Mouse (Mus musculus): ENCODE data around the gene Mid2. TPM values are rescaled to one million over a fixed set of nuclear protein-coding genes. Genes with fewer than 3 reads are reported as not detected.
"Not testable (repeated sequence)": the region's sequence is repeated elsewhere in the genome, so short reads cannot be mapped to it uniquely, and the experiment has no call there.

Mid2 gene
- polyA plus RNA-seq (2015; fragmentation: Nextera tagmentation; extraction: Ambion mirVana): 0.16 and 0.41 TPM in 2 replicates

DNA sequence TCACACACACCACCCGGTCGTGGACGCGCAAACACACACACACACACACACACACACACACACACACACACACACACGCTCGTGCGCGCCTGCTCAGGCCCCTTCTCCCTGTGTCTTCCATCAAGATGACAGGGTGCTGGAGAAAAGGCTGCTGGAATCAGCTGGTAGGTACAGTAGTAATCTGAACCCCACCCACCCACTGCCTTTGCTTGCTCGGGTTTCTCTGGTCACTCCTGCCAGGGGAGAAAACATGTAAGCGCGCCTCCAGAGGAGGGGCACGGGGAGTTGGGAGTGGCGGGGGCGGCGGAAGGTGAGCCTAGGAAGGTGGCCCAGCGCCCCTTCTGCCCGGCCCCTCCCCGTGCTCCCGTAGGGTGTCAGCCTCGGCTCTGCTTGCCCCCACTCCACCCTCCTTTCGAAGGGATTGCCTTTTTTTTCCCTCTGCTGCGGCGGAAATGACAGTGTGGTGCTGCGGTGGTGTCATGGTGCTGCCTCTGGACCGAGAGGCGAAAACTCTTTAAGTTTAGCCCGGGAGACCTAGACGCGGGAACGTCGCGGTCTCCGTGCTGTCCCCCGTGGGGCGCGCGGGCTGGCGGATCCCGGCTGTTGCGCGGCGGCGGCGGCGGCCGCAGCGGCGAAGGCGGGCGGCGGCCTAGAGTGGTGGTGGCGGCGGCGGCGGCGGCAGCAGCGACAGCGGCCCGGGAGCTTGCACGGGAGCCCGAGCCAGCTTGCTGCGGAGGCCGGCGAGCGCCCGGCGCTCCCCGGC, at the start of gene Mid2:
Gene Mid2, plus strand, starts transcription at position 121 of the 763 bp plus-strand sequence.
- WGBS (ENCODE audit: insufficient replicate concordance): 18% methylated on average over 39 of the region's 68 CpGs
- Histone ChIP-seq H3K4me1 (replicated peaks) (no peaks in the 10 kb centered on the region), H3K27me3 (peaks cover 52% of the 10 kb centered on the region), H3K4me3 (replicated peaks) (peak within 1 kb of the TSS; percentile 48), H3K4me2 (peak within 1 kb of the TSS; percentile 62), H3K27ac (no peak within 1 kb of the TSS), H3K9ac (peak within 1 kb of the TSS; percentile 49; the same call in 1 of the 2 replicates), H3K9me3 (replicated peaks) (no peaks in the 10 kb centered on the region), H3K36me3 (no peaks in the 10 kb centered on the region)
- ATAC-seq (ENCODE audit: low read depth): no peak
- no peak for DNase-seq

DNA sequence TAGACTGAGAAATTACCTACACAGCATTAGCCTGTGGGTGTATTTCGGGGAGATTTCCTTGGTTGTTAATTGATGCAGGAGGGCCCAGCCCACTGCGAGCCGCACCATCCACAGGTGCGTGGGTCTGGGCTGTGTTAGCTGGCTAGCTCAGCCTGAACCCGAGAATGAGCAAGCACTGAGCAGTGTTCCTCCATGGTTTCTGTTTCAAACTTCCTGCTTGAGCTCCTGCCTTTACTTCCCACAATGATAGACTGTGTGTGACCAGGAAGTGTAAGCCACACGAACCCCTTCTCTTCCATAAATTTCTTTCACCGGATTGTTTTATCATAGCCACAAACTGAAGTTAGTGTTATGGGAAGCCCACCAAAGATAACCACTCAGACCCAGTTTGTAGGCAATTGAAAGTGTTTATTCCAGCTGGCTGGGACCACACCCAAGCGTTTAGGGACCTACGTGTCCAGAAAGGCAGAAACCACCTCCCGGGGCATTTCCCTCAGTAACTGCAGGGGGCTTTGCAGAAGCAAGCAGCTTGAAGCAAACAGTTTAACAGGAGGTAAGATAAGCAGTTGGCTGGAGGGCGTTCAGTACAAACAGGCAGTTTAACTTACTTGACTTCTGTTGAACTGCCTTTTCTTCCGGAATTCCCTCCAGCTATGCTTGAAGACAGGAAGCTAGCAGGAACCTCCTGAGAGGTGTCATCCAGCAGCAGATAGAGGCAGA, 39.4 kb upstream of the Mid2 start:
- Histone ChIP-seq H3K4me2 (0 out of 2 replicates have a peak overlapping the region, but pooled peaks have one; percentile 19), H3K9ac (no peak overlapping the region), H3K4me3 (replicated peaks) (no peak overlapping the region), H3K9me3 (replicated peaks) (no peaks in the 10 kb centered on the region), H3K27ac (no peak overlapping the region), H3K36me3 (no peaks in the 10 kb centered on the region), H3K4me1 (replicated peaks) (no peaks in the 10 kb centered on the region), H3K27me3 (no peaks in the 10 kb centered on the region)
- ATAC-seq (ENCODE audit: low read depth) (no peak), DNase-seq (no peak)
- WGBS (ENCODE audit: insufficient replicate concordance): 35% methylated on average over 12 of the region's 12 CpGs

DNA sequence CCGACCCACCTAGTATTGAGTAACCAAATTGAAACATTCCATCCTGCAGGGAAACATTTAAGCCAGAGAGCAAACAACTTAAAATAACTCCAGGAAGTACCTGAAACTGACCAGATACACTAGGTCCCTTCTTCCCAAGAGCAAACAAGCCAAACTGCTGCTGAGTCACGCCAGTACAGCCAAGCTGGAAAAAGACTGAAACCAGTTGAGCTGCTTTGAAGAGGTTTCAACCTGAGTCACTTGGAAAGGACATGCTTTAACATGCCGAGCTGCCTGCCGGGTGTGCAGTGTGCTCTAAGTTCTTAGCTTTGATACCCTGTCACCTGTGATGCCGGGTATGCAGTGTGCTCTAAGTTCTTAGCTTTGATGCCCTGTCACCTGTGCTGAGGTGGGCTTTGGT, 26.4 kb upstream of the Mid2 start:
- Histone ChIP-seq H3K36me3 (no peaks in the 10 kb centered on the region), H3K27me3 (no peaks in the 10 kb centered on the region), H3K4me2 (no peak overlapping the region), H3K9me3 (replicated peaks) (no peaks in the 10 kb centered on the region), H3K4me1 (replicated peaks) (no peaks in the 10 kb centered on the region), H3K27ac (no peak overlapping the region), H3K9ac (no peak overlapping the region), H3K4me3 (replicated peaks) (no peak overlapping the region)
- 64% methylated on average over 5 of the region's 5 CpGs for WGBS (ENCODE audit: insufficient replicate concordance)
- DNase-seq (no peak), ATAC-seq (ENCODE audit: low read depth) (no peak)

DNA sequence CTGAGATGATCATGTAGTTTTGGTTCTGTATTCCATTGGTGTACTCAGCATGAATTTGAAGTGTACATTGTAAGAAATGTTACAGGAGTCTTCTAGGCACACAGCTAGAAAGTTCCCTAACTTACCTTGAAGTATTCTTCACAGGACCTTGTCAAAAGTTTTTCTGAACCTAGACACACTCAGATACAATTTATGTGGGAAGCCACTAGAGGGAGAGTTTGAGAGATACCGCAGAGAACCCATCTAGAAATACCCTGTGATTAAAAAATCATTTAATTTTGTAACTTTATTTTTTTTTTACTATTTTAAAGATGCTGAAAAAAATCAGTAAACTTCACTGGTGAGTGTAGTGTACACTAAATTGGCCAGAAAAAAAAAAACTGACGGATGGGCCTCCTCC, 24.8 kb upstream of the Mid2 start:
- no peaks in the 10 kb centered on the region for H3K36me3 ChIP-seq
- H3K9me3 ChIP-seq (replicated peaks): no peaks in the 10 kb centered on the region
- no peak overlapping the region for H3K4me2 ChIP-seq
- DNase-seq (no peak), ATAC-seq (ENCODE audit: low read depth) (no peak)
- no peaks in the 10 kb centered on the region for H3K27me3 ChIP-seq
- H3K4me3 ChIP-seq (replicated peaks): no peak overlapping the region
- WGBS (ENCODE audit: insufficient replicate concordance): 50% methylated on average over 2 of the region's 2 CpGs
- H3K9ac ChIP-seq: no peak overlapping the region
- H3K27ac ChIP-seq: no peak overlapping the region
- H3K4me1 ChIP-seq (replicated peaks): no peaks in the 10 kb centered on the region

DNA sequence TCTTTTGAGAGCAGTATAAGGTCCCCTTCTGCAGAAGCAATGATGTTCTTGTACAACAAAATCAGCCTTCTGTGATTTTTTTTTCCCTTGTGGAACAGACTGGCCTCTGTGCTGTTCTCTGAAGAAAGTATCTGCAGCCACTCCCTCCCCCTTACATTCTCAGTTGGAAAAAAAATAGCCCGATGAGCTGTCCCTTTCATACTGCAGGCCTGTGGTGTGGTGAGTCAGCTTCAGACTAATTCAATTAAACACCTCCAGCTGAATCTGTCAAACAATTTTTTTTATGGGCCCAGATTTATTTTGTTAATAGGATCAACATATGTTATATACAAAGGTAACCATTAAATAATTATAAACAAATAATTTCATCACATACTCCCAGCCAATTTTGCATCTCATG, 3.7 kb upstream of the Mid2 start:
- peaks cover 33% of the 10 kb centered on the region for H3K27me3 ChIP-seq
- H3K36me3 ChIP-seq: no peaks in the 10 kb centered on the region
- no peak overlapping the region for H3K4me2 ChIP-seq
- no peak overlapping the region for H3K9ac ChIP-seq
- H3K27ac ChIP-seq: no peak overlapping the region
- H3K4me3 ChIP-seq (replicated peaks): no peak overlapping the region
- 40% methylated on average over 1 of the region's 1 CpGs for WGBS (ENCODE audit: insufficient replicate concordance)
- DNase-seq (no peak), ATAC-seq (ENCODE audit: low read depth) (no peak)
- no peaks in the 10 kb centered on the region for H3K4me1 ChIP-seq (replicated peaks)
- H3K9me3 ChIP-seq (replicated peaks): no peaks in the 10 kb centered on the region

DNA sequence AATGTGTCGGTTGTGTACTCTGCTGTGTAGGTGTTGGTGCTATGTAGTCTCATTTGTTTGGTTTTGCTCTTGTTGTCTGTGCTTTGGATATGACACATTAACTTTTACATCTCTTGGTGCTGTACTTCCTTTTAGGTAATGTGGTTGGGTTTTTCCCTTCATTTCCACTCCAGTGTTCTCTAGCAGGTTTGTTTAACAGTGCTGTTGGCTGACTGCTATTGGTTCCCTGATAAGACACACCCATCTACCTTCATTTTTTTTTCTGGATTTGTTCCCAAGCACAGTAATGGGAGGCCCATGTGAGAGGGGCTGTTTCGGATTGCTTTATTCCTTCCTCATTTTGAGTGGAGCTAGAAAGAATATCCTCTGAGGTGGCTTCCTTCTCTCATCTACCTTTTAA, 883 bp upstream of the Mid2 start:
- no peak overlapping the region for H3K4me3 ChIP-seq (replicated peaks)
- ATAC-seq (ENCODE audit: low read depth): no peak

DNA sequence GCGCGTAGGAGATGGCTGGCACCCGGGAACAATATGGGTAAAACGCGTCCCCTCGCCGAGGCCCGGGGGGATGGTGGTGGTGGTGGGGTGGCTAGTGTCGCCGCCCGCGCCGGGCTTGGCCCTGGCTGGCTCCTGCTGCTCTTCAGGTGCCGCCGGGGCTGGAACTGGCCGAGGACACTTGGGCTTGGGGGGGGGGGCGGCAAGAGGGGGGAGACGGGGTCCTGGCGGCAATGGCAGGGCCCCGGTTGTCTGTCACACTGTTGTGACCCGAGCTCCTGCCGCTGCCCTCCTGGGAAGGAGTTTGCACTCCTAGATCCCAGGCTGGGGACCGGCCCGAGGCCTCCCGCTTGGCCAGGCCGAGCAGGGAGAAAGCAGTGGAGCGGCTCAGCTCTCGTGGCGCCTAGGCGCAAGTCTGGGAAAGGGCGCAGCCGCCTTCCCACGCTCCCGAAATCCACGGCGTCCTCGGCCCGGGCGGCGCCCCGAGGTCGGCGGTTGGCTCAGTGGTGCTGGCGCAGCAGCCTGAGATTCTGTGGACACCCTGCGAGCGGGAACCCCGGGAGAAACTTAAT, 927 bp downstream of the Mid2 start:
- no peak overlapping the region for H3K27ac ChIP-seq
- ATAC-seq (ENCODE audit: low read depth) (no peak), DNase-seq (no peak)
- peak overlapping the region; percentile 49; the same call in 1 of the 2 replicates for H3K9ac ChIP-seq
- H3K36me3 ChIP-seq: no peaks in the 10 kb centered on the region
- no peaks in the 10 kb centered on the region for H3K9me3 ChIP-seq (replicated peaks)
- H3K4me2 ChIP-seq: peak overlapping the region; percentile 62
- 15% methylated on average over 36 of the region's 47 CpGs for WGBS (ENCODE audit: insufficient replicate concordance)
- H3K27me3 ChIP-seq: peaks cover 52% of the 10 kb centered on the region
- peak overlapping the region; percentile 48 for H3K4me3 ChIP-seq (replicated peaks)
- H3K4me1 ChIP-seq (replicated peaks): no peaks in the 10 kb centered on the region

More for the DNA sequence above, 883 bp upstream of the Mid2 start:
- Histone ChIP-seq H3K36me3 (no peaks in the 10 kb centered on the region), H3K4me1 (replicated peaks) (no peaks in the 10 kb centered on the region), H3K4me2 (no peak overlapping the region), H3K27me3 (peaks cover 52% of the 10 kb centered on the region), H3K27ac (no peak overlapping the region), H3K9ac (no peak overlapping the region), H3K9me3 (replicated peaks) (no peaks in the 10 kb centered on the region)
- DNase-seq: no peak
- 56% methylated on average over 2 of the region's 2 CpGs for WGBS (ENCODE audit: insufficient replicate concordance)

DNA sequence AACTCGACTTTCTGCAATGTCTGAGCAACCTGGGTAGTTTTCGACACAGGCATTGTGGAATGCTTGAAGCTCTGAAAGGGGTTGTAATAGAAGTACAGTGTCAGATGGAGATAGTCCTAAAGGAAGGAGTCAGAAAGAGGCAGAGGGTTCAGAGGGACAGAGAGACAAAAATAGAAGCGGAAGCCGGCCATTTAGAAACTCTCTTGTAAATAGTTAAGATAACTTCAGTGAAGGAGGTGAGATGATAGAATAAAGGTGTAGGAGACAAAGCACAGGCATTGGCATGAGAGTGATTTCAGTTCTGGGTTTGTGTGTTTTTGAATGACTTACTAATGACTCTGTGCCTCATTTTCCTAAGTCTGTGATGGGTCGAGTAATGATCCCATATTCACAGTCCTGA, 11.0 kb downstream of the Mid2 start:
- no peaks in the 10 kb centered on the region for H3K4me1 ChIP-seq (replicated peaks)
- H3K9ac ChIP-seq: no peak overlapping the region
- H3K4me2 ChIP-seq: no peak overlapping the region
- H3K4me3 ChIP-seq (replicated peaks): no peak overlapping the region
- DNase-seq (no peak), ATAC-seq (ENCODE audit: low read depth) (no peak)
- H3K27me3 ChIP-seq: 0 out of 2 replicates have a peak, but pooled peaks cover 3% of the 10 kb centered on the region
- no peaks in the 10 kb centered on the region for H3K9me3 ChIP-seq (replicated peaks)
- H3K36me3 ChIP-seq: no peaks in the 10 kb centered on the region
- WGBS (ENCODE audit: insufficient replicate concordance): 65% methylated on average over 5 of the region's 5 CpGs
- no peak overlapping the region for H3K27ac ChIP-seq

DNA sequence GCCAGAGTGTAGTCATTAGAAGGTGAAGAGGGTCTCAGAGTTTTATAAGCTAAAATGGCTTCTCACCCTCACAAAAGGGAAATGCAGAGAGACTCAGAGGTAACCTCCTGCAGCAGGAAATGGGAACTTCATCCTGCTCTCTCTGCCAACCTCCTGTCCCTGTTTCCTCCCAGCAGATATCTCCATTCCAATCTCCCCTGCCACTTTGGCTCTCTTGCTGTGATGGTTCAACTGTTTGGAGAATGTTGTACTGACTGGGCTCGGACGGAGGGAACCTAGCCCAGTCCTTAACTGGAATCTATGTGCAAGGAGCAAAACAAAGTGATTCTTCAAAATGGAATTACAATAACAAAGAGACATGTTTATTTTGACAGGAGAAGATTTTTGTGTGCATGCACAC, 23.9 kb downstream of the Mid2 start:
- H3K9me3 ChIP-seq (replicated peaks): no peaks in the 10 kb centered on the region
- no peak for DNase-seq
- no peaks in the 10 kb centered on the region for H3K4me1 ChIP-seq (replicated peaks)
- ATAC-seq (ENCODE audit: low read depth): no peak
- peaks cover 11% of the 10 kb centered on the region for H3K27me3 ChIP-seq
- no peak overlapping the region for H3K4me3 ChIP-seq (replicated peaks)
- H3K27ac ChIP-seq: no peak overlapping the region
- 66% methylated on average over 2 of the region's 2 CpGs for WGBS (ENCODE audit: insufficient replicate concordance)
- H3K4me2 ChIP-seq: no peak overlapping the region
- no peaks in the 10 kb centered on the region for H3K36me3 ChIP-seq
- H3K9ac ChIP-seq: no peak overlapping the region

DNA sequence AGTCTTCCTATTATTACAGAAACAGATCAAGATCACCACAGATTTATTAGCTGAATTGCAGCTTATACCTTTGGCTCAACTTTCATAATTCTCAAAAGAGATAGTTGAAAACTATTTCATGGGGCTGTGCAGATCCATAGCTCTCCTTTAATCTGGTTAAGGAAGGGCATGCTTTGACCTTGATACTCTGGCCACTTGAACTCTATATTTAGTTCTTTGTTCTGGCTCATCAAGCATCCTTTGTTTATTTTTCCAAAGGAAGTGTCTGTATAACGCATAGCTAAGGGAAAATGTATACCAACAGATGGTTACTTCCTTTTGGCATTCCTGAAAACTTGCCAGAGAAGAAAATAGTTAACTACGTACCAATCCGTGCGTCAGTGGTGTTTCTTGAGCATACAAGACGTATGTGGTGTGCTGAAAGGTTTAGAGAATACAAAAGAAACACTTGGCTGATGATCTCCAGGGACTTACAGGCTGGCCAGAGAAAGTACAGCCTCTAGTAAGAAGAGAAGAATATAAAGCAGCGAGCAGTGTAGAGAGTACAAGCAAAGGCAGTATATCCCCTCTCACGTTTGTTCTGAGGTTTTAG, 33.6 kb downstream of the Mid2 start:
- H3K4me2 ChIP-seq; H3K4me1 ChIP-seq (replicated peaks); H3K9me3 ChIP-seq (replicated peaks); H3K4me3 ChIP-seq (replicated peaks); H3K27me3 ChIP-seq; ATAC-seq (ENCODE audit: low read depth); DNase-seq; H3K36me3 ChIP-seq; H3K27ac ChIP-seq; H3K9ac ChIP-seq: not testable (repeated sequence)
- WGBS (ENCODE audit: insufficient replicate concordance): 46% methylated on average over 6 of the region's 7 CpGs

DNA sequence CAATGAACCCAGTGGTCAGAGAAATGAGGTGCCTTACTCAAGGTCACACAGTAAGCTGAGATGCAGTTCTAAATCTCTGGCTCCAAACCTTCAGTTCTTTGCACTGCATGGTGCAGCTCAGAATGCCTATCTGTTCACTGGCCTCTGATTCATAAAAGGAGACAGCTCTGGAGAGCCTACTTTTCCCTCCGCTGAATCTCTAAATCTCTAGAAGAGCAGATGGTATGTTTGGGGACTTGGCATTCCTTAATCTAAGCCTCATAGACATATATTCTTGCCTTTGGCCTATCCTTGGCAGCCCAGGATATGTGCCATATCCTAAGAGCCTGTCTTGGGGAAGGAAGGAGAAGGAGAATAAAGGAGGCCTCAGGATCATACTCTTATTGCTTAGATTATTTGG, 38.8 kb downstream of the Mid2 start:
- Histone ChIP-seq H3K4me1 (replicated peaks) (no peaks in the 10 kb centered on the region), H3K27me3 (no peaks in the 10 kb centered on the region), H3K9me3 (replicated peaks) (no peaks in the 10 kb centered on the region), H3K36me3 (no peaks in the 10 kb centered on the region), H3K27ac (no peak overlapping the region), H3K4me2 (no peak overlapping the region), H3K4me3 (replicated peaks) (no peak overlapping the region), H3K9ac (no peak overlapping the region)
- ATAC-seq (ENCODE audit: low read depth): no peak
- 81% methylated on average over 1 of the region's 1 CpGs for WGBS (ENCODE audit: insufficient replicate concordance)
- no peak for DNase-seq
